Mouse (Mus musculus) left cerebral cortex, adult 11 months (tissue): ENCODE data around the gene March10.

Experiments used
- DNase-seq: peaks from one replicate; pipeline ENCODE4 v3.0.0; 2022; ENCODE audit warnings: low spot score

March10 gene

DNA sequence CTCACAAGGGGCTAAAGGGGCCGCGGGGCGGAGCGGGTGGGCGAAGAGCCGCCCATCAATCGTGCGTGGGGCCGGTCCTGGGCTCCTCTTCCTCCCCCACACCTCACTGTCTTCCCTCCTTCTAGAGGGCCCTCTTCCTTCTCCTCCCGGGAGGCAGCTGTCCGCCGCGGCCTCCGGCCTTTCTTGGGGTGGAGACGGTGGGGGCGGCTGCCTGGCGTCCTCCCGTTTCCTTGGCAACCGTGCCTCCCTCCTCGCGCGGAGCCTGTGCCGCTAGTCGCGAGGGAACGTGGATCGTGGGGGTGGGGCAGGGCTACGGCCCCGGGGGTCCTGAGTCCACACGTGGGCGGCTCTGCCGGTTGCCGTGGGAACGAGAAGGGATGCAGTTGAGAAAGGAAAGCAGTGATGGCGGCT, at the start of gene March10:
TSS of gene March10 (minus strand) at position 239 of the 411 bp plus-strand sequence.
- peak; percentile 52 for DNase-seq

DNA sequence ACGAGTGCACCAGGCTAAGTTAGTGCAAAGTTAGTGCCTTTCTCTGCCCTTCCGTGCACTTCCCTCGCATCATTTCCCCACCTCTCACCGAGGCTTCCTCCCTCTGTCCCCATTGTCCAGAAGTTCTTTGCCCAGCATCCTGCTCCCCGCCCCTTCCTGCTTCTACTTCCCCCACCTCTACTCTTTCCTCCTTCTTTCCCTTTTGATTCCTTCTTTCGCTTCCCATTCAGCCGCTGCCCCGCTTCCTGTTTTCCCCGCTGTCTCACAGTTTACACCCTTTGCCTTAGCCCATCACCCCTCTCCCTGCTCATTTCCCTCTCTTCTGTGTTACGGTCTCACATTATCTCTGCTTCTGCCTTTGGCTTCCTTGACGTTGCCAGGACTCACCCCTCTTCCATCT, 49.8 kb upstream of the March10 start:
- DNase-seq: no peak

DNA sequence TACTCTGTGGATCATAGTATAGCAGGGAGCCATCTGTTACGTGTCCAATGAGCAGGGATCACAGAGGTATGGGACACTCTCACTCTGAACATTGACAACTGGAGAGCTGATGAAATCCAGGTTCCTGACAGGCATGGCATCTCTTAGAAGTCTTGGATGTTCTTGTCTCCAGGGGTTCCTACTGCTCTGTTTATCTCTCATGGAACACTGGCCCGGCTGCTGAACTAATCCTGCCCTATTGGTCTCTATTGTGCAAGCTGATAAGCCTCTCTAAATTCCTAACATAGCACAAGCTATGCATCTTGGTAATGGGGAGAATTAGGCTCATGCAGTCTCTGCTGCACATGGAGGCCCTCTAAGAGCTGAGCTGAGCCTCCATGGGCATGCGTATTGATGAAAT, 48.5 kb upstream of the March10 start:
- DNase-seq: no peak

DNA sequence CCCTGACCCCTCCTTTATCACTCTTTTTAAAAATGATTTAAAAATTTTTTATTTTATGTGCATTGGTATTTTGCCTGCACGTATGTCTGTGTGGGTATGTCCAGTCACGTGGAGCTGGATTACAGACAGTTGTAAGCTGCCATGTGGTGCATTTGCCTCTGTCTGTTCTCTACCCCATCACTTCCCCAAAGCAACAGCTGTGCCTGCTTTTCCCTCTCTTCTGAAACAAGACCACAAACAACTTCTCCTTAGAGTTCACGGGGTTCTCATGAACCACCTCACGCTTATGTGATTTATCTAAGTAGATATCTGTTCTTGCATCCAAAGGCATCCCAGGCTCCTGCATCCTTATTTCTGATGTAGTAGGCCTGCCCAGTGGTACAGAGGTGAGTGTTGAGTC, 45.8 kb upstream of the March10 start:
- DNase-seq: no peak

DNA sequence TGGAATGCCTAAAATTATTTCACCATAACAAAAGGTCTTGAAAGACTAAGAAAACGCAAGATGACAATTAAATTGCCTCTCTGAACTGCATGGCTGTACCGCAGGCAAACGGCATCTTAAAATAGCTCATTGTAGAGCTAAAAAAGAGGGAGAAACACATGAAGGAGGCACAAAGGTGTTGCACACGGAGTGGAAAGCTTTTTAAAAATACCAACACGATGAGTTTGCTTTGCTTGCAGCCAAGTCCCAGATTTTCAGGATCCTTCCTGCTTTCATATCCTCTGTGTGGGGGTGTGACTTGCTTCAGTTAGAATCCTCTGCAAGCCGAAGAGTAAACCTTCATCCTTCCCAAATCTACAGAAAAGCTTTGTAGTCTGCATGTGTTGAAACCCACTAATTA, 41.0 kb upstream of the March10 start:
- DNase-seq: peak; percentile 62

DNA sequence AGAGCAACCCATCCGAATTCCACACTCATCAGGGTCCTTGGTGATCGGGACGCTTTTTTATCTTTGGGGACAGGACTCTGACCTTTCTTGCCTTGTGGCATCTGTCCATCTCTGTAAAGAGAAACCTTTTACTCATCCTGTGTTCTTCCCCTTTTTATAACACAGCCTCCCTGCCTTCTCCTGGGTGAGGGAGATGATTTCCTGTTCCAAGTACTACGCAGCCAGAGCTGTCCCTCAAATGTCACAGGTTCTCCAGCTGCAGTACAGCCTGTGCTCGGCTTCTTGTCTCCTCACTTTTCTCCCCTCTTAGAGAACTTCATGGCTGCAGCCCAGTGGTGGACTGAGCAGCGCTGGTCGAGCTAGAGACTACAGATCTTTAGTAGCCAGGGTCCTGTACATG, 40.1 kb upstream of the March10 start:
- DNase-seq: no peak

DNA sequence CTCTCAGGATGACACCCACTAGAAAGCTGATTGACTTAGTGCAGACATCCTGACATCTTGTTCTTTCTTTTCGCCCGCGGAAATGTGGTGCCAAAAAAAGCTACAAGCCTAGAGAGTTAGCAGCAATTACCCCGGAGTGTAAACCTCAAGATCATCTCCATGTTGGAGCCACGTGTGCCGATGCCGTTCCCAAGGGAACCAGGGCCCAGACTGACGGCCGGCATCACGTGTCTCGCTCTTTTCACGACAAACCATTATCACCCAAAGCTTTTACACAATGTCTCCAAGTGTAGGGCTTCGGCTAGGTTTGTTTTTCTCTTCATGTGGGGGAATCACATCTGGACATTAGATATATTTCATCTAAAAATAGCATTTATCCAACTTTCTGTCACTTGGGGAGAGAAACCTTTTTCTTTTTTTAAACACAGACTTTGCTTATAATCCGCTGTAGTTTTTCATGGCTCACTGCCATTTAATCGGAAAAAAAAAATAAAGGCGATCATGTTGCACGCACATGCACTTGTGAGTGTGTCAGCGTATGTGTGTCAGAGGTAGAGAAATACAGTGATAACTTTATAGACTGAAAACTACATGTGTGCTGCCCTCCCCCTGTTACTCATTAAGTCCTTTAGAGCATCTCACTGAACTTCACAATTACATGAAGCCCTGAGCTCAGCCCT, 39.2 kb upstream of the March10 start:
- no peak for DNase-seq

DNA sequence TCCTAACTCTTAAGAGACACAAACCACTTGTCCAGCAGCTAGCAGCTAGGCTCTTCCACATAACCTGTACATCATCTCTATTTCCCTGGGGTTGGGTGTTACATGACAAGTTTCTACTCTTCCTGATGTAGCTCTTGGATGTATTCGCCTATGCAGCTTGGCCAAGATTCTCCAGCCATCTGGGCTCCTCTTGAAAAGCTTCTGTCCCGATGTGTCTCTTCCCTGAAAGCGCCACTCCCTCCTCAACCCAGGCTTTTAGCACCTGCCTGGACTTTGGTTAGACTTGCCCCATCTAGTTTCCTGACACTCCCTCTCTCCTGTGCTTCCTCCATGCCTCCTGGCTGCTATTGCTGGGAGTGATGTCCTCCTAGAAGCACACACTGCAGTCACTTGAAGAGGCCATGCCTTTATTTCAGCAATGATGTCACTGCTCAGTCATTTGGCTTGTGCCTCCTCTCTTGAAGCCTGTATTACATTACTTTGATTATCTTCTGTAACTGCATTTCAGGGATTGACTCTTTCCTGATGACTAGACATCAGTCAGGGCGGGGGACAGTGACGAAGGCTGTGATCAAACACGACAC, 38.3 kb upstream of the March10 start:
- DNase-seq: no peak

DNA sequence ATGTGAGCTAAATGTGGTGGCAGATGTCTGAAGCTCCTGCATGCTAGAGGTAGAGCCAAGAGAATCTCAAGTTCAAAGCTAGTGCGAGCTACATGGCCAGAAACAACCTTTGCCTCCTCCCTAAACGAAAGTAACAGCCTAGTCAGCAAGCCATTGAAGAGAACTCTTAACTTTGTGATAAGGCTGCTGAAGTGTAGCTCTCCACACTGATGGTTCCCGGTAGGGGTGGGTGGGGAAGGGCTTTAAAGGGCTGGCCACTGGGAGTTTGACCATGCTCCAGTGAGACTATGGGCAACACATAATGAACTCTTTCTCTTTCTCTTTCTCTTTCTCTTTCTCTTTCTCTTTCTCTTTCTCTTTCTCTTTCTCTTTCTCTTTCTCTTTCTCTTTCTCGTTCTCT, 35.9 kb upstream of the March10 start:
- DNase-seq: no peak

DNA sequence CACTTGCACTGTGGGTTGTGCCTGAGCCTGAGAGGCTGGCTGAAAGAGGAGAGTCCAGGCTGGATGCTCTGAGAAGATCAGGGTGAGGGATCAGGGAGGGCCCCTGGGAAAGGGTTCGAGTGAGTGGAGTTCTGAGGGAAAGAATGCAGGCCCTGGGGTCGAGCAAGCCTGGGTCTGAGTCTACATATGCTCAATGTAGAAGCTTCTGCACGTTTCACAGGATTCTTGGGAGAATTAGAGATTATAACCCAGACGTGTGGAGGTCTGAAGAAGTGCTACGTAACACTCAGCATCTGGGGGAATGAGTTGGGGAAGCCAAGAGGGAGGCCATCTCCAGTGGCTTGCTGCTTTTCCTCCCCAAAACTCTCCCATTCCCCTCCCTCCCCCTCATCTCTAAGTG, 34.4 kb upstream of the March10 start:
- DNase-seq: no peak

DNA sequence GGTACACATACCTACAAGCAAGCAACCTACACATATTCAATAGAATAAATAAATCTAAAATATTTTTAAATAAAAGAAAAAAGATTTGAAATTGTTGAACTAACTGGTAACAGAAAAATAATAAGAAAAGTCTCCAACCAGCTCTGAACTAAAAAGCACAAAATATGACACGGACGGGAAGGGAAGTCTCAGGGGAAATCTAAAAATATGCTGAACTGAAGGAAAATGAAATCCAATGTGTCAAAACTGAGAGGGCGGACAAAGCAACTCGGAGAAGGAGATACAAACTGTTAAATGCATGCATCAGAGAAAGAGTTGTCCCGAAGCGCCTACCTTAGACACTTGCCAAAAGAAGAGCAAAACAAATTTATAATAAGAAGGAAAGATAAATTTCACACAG, 28.9 kb upstream of the March10 start:
- DNase-seq: no peak

DNA sequence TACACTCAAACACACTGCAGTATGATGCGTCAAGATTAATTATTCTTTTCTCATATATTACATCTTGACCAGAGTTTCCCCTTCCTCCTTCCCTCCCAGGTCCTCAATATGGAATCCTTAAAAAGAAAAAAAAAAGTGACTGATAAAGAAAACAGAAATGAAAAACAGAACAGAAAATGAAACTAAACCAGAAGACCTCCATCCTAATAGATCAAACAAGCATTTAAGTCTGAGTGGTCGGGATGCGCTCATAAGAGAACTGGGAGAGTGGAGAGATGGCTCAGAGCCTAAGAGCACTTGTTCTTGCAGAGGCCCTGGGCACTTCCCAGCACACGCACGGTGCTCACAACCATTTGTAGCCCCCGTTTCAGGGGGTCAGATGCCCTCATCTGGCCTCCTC, 28.5 kb upstream of the March10 start:
- no peak for DNase-seq

DNA sequence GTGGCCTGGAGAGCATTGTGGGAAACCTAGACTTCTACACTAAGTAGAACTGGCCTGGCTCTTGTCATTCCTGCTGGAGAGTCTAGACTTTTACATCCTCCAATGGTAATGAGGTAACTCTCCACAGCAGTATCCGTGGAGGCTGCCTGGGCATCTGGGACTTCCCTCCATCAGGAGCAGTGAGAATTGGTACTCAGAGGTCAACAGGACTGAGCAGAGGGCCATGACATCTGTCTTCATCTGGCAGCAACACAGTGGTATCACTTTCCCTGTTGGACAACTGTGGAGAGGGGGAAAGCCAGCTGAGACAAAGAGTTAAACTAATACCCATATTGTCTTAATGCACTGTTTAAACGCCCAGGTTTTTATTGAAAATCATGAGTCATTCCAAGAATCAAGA, 26.2 kb upstream of the March10 start:
- no peak for DNase-seq

DNA sequence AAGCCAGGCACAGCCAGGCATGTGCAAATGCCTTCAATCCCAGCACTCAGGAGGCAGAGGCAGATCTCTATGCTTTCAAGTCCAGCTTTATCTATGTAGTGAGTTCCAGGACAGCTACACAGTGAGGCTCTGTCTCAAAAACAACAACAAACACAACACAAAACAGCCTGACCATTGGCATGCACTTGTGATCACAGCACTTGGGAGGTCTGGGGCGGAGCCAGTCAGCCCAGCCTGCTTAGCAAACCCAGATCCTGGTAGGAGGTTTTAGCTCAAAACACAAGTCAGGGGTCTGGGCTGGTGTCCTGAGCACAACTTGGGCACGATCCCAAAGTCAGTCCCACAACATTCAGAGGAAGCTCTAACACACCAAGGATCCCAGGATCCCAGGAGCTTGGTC, 18.2 kb upstream of the March10 start:
- no peak for DNase-seq

DNA sequence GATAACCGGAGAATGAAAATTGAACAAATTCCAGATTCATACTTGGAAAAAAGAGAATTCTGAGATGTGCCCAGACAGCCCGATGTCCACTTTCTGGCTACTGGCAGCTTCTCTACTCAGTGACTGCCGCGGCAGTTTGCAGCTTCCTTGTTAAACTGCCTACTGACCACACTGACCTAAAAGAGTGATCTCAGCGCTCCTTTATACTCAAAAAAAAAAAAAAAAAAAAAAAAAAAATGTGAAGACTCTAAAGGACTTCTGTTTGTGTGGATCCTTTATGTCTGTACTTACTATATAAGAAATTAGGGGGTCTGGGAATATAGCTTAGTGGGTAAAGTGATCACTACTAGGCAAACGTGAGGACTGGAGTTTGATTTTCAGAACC, 17.8 kb upstream of the March10 start:
- no peak for DNase-seq

DNA sequence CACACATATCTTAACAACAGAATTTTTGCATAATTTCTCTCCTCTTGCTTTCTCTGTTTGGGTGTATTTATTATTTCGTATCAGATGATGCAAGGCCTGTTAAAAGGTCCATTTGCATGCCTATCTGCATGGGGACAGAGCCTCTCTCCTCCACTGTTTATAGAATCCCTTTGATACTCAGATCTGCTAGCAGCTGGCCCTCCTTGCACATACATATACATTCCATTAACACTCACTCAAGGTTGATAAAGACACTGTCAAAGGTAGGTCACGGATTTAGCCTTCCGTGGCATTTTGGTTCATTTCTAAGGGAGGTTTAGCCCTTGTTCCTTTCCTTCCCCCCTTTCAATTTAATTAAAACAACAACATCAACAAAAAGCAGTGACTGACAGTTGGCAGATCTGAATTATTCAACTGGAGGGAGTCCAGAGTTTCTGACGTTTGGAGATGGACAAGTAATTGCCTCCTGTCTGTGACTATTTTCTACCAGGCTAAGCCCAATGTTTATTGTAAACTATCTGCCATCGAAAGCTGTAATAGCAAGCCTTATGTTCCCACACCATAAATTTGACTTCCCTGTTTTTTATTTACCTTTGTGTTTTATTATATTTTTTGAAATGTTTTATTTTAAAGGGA, 17.3 kb upstream of the March10 start:
- DNase-seq: no peak

DNA sequence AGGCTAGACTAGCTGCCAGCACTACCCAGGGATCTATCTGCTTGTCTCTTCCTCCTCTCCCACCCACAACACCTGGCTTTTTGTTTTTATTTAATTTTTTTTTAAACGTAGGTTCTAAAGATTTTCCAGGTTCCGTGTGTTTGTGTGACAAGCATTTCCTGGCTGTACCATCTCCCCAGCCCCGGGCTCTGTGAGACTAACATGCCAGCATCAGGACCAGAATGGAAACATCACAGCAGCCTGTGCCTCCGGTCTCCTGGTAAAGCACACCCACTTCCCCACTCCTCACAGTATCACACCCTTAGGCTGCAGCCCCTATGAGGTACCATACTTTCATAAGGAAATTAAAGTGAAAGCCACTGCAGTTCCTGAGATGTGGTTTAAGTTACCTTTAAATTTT, 16.1 kb upstream of the March10 start:
- no peak for DNase-seq

DNA sequence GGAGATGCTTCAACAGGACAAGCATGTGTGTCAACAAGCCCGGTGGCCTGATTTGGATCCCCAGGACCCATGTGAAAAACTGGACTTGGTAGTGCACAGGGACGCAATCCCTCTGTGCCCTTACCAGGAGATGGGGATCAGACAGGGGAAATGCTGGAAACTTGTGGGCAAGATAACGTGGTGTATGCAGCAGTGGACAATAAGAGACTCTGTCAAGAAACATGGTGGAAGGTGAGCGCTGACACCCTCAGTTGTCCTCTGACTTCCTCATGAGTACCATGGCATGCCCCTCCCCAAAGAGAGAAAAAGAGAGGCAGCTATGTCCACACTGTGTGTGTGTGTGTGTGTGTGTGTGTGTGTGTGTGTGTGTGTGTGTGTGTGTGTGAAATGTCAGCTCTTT, 14.4 kb upstream of the March10 start:
- no peak for DNase-seq

DNA sequence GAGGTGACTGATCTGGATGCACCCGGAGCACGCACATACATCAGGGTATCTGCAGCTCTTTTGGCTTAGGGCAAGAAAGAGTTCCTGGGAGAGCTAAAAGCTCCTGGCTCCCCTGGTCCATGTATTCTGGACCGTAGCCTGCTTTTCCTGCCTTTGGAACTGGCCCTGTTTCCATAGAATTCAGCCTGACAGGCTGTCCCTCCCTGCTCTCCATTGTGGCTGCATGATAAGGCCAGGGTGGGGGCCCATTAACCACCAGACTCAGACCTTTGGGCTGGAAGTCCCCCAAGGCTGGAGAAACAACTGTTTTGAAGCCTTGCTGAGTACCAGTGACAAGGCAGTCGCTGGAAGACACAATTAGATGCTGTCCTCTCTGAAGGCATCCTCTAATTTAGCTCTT, 13.0 kb upstream of the March10 start:
- DNase-seq: no peak

DNA sequence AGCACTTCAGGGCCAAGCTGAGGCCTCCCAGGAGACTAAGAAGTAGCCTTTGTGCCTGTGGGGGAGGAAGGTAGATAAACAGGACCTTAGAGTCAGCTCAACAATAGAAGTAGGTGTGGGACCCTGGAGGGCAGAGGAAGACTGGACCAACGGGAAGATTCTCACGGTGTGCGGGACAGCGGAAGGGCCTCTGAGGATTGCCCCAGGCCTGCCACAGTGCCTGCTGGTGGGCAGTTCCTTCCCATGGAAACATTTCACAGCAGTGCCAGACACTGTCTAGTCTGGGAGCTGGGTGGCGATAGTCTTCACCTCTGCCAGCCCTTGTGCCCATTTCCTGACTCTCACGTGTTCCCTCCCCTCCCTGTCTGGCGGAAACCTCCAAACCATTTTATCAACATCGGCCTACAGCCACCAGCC, 12.6 kb upstream of the March10 start:
- no peak for DNase-seq

DNA sequence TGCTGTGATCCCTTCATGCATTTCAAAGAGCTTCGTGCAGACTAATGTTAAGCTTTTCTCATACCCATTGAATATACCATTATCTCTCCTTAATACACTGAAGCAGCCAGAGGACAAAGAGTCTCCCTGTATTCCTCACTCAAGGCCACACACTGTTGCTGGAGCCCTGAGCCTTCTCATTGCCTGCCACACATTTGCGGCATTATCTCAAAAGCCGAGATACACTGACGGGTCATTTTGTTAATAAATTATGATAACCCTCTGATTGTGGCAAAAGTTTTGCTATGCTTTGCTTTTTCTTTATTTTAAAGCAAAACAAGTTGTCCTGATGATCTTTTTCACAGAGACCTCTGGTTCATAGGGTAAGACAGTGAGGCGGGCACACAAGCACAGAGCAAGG, 11.9 kb upstream of the March10 start:
- DNase-seq: no peak

DNA sequence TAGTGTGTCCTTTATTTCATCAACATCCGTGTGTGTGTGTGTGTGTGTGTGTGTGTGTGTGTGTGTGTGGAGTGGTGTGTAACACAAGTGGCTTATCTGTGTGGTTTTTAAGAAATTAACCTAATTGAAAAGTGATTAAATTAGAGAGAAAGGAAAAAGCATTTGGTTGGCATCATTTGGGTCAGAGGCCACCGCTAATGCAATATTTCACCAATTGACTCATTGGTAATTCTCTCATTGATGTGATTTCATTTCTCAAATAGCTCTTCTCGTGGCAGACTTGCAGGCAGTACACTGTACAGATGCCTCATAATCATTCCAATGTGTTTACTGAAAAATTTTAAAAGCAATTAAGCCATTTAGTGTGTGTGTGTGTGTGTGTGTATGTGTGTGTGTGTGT, 11.3 kb upstream of the March10 start:
- DNase-seq: no peak

DNA sequence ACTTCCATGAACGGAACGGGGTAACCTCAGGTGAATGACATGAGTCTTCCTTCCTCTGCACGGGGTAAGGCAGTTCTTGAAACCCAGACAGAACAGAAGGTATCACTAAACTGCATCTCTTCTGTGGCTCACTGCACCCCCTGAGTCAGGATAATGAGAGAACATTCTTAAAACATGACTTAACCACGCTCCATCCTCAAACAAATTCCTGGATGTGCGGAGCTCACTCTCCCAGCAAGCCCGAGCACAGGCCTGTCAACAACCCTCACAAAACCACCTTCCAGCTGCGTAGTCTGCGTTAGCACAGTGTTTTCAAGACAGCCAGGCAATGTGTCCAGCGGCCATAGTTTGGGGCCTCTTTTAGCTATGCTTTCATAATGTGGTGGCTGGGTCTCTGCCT, 10.7 kb upstream of the March10 start:
- DNase-seq: no peak

DNA sequence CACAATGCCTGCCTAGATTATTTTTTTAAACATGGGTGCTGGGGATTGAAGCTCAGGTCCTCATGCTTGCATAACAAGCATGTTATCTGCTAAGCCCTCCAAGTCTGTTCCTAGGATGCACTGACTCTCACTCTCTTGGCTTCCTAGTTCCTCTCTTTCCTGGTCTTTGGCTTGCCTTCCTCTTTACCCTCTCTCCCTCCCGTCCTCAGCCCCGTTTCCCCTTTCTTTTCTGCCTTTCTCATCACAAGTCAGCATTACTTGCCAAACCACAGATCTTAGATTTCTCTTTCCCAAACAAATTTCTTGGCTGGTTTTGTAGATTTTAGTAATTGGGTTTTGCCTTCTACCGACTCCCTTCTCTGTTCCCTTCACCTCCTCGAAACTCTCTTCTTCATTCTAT, 10.2 kb upstream of the March10 start:
- DNase-seq: no peak
